Mouse (Mus musculus) cerebellum, adult 18-20 months (tissue): ENCODE results near the gene Tmem170b.

ENCODE experiments used
- DNase-seq, 2 experiments: peaks; one replicate each; pipeline ENCODE4 v3.0.0; 2021

Gene Tmem170b

GRCm38 (mm10) chr13:41614982-41615381 lies 9.3 kb downstream of the Tmem170b start:
- no peak for DNase-seq

- DNase-seq = no peak
Measured at GRCm38 (mm10) chr13:41619470-41619869, 13.8 kb downstream of the Tmem170b start.

GRCm38 (mm10) chr13:41620132-41620531 lies 14.4 kb downstream of the Tmem170b start:
- DNase-seq = no peak

GRCm38 (mm10) chr13:41624123-41624522 lies 18.4 kb downstream of the Tmem170b start:
- DNase-seq = no peak

GRCm38 (mm10) chr13:41625248-41625647 lies 19.5 kb downstream of the Tmem170b start:
- no peak for DNase-seq

- DNase-seq = no peak
Measured at GRCm38 (mm10) chr13:41627277-41627916, 21.7 kb downstream of the Tmem170b start.

- DNase-seq = peak; percentile 73 to 83
Measured at GRCm38 (mm10) chr13:41634401-41634818, 28.7 kb downstream of the Tmem170b start.

GRCm38 (mm10) chr13:41638083-41638482 lies 32.4 kb downstream of the Tmem170b start:
- no peak for DNase-seq

- DNase-seq = peak; percentile 57 to 66
Measured at GRCm38 (mm10) chr13:41642851-41643250, 37.1 kb downstream of the Tmem170b start.

GRCm38 (mm10) chr13:41643798-41644197 lies 38.1 kb downstream of the Tmem170b start:
- no peak for DNase-seq

GRCm38 (mm10) chr13:41644591-41645482 lies 39.1 kb downstream of the Tmem170b start:
- no peak for DNase-seq

GRCm38 (mm10) chr13:41645483-41645859 lies 39.8 kb downstream of the Tmem170b start:
- DNase-seq = no peak

- no peak for DNase-seq
Measured at GRCm38 (mm10) chr13:41647976-41648375, 42.3 kb downstream of the Tmem170b start.

GRCm38 (mm10) chr13:41650665-41651064 lies 45.0 kb downstream of the Tmem170b start:
- no peak for DNase-seq

- DNase-seq = no peak
Measured at GRCm38 (mm10) chr13:41653791-41654190, 48.1 kb downstream of the Tmem170b start.

- no peak for DNase-seq
Measured at GRCm38 (mm10) chr13:41655576-41656090, 49.9 kb downstream of the Tmem170b start.

GRCm38 (mm10) chr13:41660052-41660793 lies 54.5 kb downstream of the Tmem170b start:
- DNase-seq = peak in 1 of 2 experiments; percentile 12

GRCm38 (mm10) chr13:41661116-41661515 lies 55.4 kb downstream of the Tmem170b start:
- no peak for DNase-seq

- DNase-seq = peak; percentile 7 to 10
Measured at GRCm38 (mm10) chr13:41662401-41663070, 56.8 kb downstream of the Tmem170b start.

GRCm38 (mm10) chr13:41663501-41664195 lies 57.9 kb downstream of the Tmem170b start:
- DNase-seq = no peak

- no peak for DNase-seq
Measured at GRCm38 (mm10) chr13:41669951-41670350, 64.2 kb downstream of the Tmem170b start.
